Mouse (Mus musculus): Measurements from ENCODE around the gene Med18. TPM values are rescaled to one million over a fixed set of nuclear protein-coding genes. Genes with fewer than 3 reads are reported as not detected.

Gene Med18
- polyA plus RNA-seq, 1 experiment from 2014 or later: 20.1 TPM

DNA sequence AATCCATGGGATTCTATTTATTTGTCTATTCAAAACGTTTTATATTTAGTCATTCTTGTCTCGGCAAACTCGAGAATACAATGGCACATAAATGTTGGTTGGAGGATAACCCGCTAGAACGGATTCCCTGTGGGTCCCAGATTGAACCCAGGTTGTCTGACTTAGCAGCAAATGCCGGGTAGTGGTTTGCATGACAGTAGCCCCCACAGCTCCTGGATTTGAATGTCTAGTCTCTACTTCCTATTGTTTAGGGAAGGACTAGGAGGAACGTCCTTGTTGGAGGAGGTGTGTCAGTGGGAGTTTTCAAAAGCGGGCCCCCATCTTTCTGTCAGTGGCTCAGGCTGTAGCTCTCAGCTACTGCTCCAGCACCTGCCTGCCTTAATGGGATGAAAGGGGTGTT is 3.5 kb downstream of the Med18 start:
- H3K27ac ChIP-seq (ENCODE audit: low read depth): no peak overlapping the region
- ATAC-seq (ENCODE audit: insufficient read depth) (no peak), DNase-seq (no peak)
- H3K4me3 ChIP-seq (ENCODE audit: low read depth, low read length): no peak overlapping the region
- TF ChIP-seq CTCF (IDR thresholded peaks at IDR 0.05; ENCODE audit: low read depth): no peak
- H3K9me3 ChIP-seq (ENCODE audit: low read depth, low read length): no peaks in the 10 kb centered on the region
- 86% methylated on average over 8 of the region's 8 CpGs for WGBS
- H3K36me3 ChIP-seq (ENCODE audit: insufficient read depth): peaks cover 46% of the 10 kb centered on the region
- no peak overlapping the region for H3K9ac ChIP-seq
- no peak overlapping the region for H3K4me2 ChIP-seq
- H3K4me1 ChIP-seq (ENCODE audit: insufficient read depth): peaks cover 5% of the 10 kb centered on the region; the same call in 1 of the 2 replicates
- H3K27me3 ChIP-seq (ENCODE audit: insufficient read depth, low read length): no peaks in the 10 kb centered on the region

DNA sequence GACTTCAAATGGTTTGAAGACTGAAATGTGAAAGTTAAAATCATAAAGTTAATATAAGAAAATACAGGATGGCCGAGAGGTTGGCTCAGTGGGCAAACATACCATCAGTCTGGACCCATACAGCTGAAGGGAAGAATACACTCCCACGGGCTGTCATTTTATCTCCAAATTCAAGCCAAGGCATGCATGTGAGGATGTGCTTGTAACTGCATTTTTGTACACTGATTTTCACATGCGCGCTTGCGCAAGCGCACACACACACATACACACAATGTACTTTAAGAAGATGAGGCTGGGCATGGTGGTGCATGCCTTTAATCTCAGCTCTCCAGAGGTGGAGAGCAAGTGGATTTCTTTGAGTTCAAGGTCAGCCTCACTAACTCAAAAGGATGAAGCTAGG is 8.2 kb downstream of the Med18 start:
- no peak for DNase-seq
- Histone ChIP-seq H3K27me3 (ENCODE audit: insufficient read depth, low read length) (no peaks in the 10 kb centered on the region), H3K9ac (no peak overlapping the region), H3K4me1 (ENCODE audit: insufficient read depth) (no peaks in the 10 kb centered on the region), H3K27ac (ENCODE audit: low read depth) (peak overlapping the region; percentile 26; the same call in 1 of the 2 replicates), H3K4me2 (no peak overlapping the region), H3K4me3 (ENCODE audit: low read depth, low read length) (no peak overlapping the region), H3K36me3 (ENCODE audit: insufficient read depth) (peaks cover 36% of the 10 kb centered on the region), H3K9me3 (ENCODE audit: low read depth, low read length) (no peaks in the 10 kb centered on the region)
- no peak for TF ChIP-seq CTCF (IDR thresholded peaks at IDR 0.05; ENCODE audit: low read depth)
- WGBS: 83% methylated on average over 6 of the region's 6 CpGs
- no peak for ATAC-seq (ENCODE audit: insufficient read depth)

DNA sequence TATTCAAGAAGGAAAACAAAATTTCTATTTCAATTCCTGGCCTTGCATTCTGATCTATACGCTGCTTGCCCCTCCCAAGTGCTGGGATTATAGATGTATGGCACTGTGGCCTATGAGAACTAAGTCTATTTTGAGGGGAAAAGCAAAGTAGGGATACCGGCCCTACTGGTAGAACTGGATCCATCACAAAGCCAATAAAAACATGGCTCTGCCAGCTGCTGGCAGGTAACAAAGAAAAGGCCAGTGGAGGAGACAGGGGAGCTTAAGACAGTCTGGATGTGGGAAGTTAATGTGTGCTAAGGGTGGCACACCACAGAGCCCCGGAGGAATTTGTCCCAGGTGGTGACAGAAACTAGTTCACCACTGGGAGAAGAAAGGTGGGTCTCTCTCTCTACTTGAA is 8.6 kb downstream of the Med18 start:
- Histone ChIP-seq H3K27ac (ENCODE audit: low read depth) (no peak overlapping the region; the same call in 1 of the 2 replicates), H3K4me2 (no peak overlapping the region), H3K9ac (no peak overlapping the region), H3K9me3 (ENCODE audit: low read depth, low read length) (no peaks in the 10 kb centered on the region), H3K4me1 (ENCODE audit: insufficient read depth) (no peaks in the 10 kb centered on the region), H3K4me3 (ENCODE audit: low read depth, low read length) (no peak overlapping the region), H3K27me3 (ENCODE audit: insufficient read depth, low read length) (no peaks in the 10 kb centered on the region), H3K36me3 (ENCODE audit: insufficient read depth) (peaks cover 32% of the 10 kb centered on the region)
- WGBS: 64% methylated on average over 3 of the region's 3 CpGs
- DNase-seq (peak; percentile 33), ATAC-seq (ENCODE audit: insufficient read depth) (peak; percentile 54; the same call in 1 of the 2 replicates)
- TF ChIP-seq CTCF (IDR thresholded peaks at IDR 0.05; ENCODE audit: low read depth): no peak

DNA sequence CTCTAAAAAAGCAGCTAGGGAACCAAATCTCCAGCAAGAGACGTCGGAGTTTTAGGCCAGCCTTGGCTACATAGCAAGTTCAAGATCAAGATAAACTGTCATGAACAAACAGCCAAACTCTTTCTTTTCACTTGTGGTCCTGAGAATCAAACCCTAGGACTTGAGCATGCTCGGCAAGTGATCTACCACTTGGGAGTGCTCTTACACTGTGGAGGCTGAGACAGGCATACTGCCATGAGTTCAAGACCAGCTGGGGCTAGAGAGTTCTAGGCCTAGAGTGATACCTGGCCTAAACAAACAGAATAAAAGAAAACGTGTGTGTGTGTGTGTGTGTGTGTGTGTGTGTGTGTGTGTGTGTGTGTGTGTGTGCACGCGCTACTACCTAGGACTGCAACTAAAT is 9.5 kb downstream of the Med18 start:
- Histone ChIP-seq H3K36me3 (ENCODE audit: insufficient read depth) (peaks cover 23% of the 10 kb centered on the region), H3K27me3 (ENCODE audit: insufficient read depth, low read length) (no peaks in the 10 kb centered on the region), H3K9me3 (ENCODE audit: low read depth, low read length) (no peaks in the 10 kb centered on the region), H3K9ac (no peak overlapping the region), H3K4me2 (no peak overlapping the region), H3K27ac (ENCODE audit: low read depth) (no peak overlapping the region), H3K4me1 (ENCODE audit: insufficient read depth) (no peaks in the 10 kb centered on the region), H3K4me3 (ENCODE audit: low read depth, low read length) (no peak overlapping the region)
- 79% methylated on average over 6 of the region's 6 CpGs for WGBS
- ATAC-seq (ENCODE audit: insufficient read depth) (no peak), DNase-seq (no peak)
- no peak for TF ChIP-seq CTCF (IDR thresholded peaks at IDR 0.05; ENCODE audit: low read depth)

DNA sequence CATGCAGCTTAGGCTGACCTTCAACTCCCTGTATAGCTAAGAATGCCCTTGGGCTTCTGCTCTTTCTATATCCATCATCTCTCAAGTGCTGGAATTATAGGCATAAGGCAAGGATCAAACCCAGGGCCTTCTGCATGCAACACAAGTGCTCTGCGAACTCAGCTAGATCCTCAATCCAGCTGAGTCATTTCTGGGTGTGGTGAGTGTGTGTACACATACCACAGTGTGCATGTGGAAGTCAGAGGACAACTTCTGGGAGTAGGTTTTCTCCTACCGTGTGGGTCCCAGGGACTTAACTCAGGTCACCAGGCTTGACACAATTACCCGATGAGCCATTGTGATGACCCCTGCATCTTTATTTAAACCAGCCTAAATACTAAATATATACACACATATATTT is 13.9 kb downstream of the Med18 start:
- H3K4me2 ChIP-seq: no peak overlapping the region
- H3K4me3 ChIP-seq (ENCODE audit: low read depth, low read length): no peak overlapping the region
- DNase-seq (no peak), ATAC-seq (ENCODE audit: insufficient read depth) (no peak)
- no peaks in the 10 kb centered on the region for H3K9me3 ChIP-seq (ENCODE audit: low read depth, low read length)
- no peak overlapping the region for H3K9ac ChIP-seq
- no peak overlapping the region for H3K27ac ChIP-seq (ENCODE audit: low read depth)
- TF ChIP-seq CTCF (IDR thresholded peaks at IDR 0.05; ENCODE audit: low read depth): no peak
- WGBS: 80% methylated on average over 3 of the region's 3 CpGs
- H3K36me3 ChIP-seq (ENCODE audit: insufficient read depth): no peaks in the 10 kb centered on the region
- no peaks in the 10 kb centered on the region for H3K4me1 ChIP-seq (ENCODE audit: insufficient read depth)
- no peaks in the 10 kb centered on the region for H3K27me3 ChIP-seq (ENCODE audit: insufficient read depth, low read length)

DNA sequence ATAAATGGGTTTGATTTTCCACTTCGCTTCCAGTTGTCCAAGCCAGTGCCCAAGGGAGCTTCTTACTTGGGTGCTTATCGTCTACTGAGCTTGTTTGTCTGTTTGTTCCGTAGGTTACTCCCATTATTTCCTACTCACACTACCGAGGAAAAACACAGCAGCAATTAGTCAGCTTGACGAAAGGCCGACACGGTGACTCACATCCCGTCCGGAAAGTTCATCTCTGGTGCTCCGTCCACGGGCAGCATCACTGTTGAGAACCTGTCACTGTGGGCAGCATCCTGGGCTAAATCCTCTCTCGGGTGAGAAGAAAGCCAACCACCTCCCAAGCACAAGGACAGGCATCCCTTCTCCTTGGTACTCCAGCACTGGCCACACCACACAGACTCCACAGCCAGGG is 17.6 kb downstream of the Med18 start:
- 72% methylated on average over 12 of the region's 12 CpGs for WGBS

DNA sequence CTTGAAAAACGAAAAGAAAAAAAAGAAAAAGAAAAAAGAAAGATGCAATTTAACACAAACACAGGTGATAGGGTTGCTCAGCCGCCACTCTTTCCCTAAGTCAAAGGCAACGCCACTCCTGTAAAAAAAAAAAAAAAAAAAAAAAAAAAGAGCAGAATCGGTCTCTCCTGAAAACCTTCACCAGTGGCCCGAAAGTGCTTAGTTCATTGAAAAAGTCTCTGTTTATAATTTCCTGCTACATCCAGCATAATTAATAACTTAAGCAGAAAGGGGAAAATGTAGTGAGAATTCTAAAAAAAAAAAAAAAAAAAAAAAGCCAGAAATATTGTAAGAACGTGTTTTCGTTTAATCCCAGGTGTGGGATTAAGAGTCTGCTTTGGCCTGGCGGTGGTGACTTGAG is 19.2 kb downstream of the Med18 start:
- DNase-seq: no peak
- Histone ChIP-seq H3K4me1 (ENCODE audit: insufficient read depth) (no peaks in the 10 kb centered on the region), H3K9me3 (ENCODE audit: low read depth, low read length) (no peaks in the 10 kb centered on the region), H3K9ac (no peak overlapping the region), H3K27me3 (ENCODE audit: insufficient read depth, low read length) (no peaks in the 10 kb centered on the region), H3K4me2 (no peak overlapping the region), H3K4me3 (ENCODE audit: low read depth, low read length) (no peak overlapping the region), H3K27ac (ENCODE audit: low read depth) (no peak overlapping the region), H3K36me3 (ENCODE audit: insufficient read depth) (no peaks in the 10 kb centered on the region)
- TF ChIP-seq CTCF (IDR thresholded peaks at IDR 0.05; ENCODE audit: low read depth): no peak
- 80% methylated on average over 8 of the region's 8 CpGs for WGBS
- no peak for ATAC-seq (ENCODE audit: insufficient read depth)

More for the DNA sequence above, 17.6 kb downstream of the Med18 start:
- ATAC-seq (ENCODE audit: insufficient read depth) (no peak), DNase-seq (no peak)
- H3K36me3 ChIP-seq (ENCODE audit: insufficient read depth): no peaks in the 10 kb centered on the region
- H3K27ac ChIP-seq (ENCODE audit: low read depth): no peak overlapping the region
- no peaks in the 10 kb centered on the region for H3K27me3 ChIP-seq (ENCODE audit: insufficient read depth, low read length)
- no peaks in the 10 kb centered on the region for H3K9me3 ChIP-seq (ENCODE audit: low read depth, low read length)
- no peak overlapping the region for H3K9ac ChIP-seq
- no peak overlapping the region for H3K4me2 ChIP-seq
- H3K4me1 ChIP-seq (ENCODE audit: insufficient read depth): no peaks in the 10 kb centered on the region
- no peak overlapping the region for H3K4me3 ChIP-seq (ENCODE audit: low read depth, low read length)
- no peak for TF ChIP-seq CTCF (IDR thresholded peaks at IDR 0.05; ENCODE audit: low read depth)

- no peak for ATAC-seq (ENCODE audit: insufficient read depth)
- TF ChIP-seq CTCF (IDR thresholded peaks at IDR 0.05; ENCODE audit: low read depth): no peak
- Histone ChIP-seq H3K27ac (ENCODE audit: low read depth) (no peak overlapping the region), H3K36me3 (ENCODE audit: insufficient read depth) (no peaks in the 10 kb centered on the region), H3K4me1 (ENCODE audit: insufficient read depth) (no peaks in the 10 kb centered on the region), H3K4me3 (ENCODE audit: low read depth, low read length) (no peak overlapping the region), H3K4me2 (no peak overlapping the region), H3K9ac (no peak overlapping the region), H3K27me3 (ENCODE audit: insufficient read depth, low read length) (no peaks in the 10 kb centered on the region), H3K9me3 (ENCODE audit: low read depth, low read length) (no peaks in the 10 kb centered on the region)
- DNase-seq: no peak
- WGBS: 36% methylated on average over 11 of the region's 11 CpGs
Observed at GRCm38 (mm10) chr4:132437857-132438256, 25.9 kb downstream of the Med18 start.

Data from lung, embryonic 14.5 days (tissue).